Mouse (Mus musculus) embryonic facial prominence, embryonic 10.5 days (tissue): ENCODE measurements at regions not wholly inside any gene's neighbourhood (a gene's known extent, or its start where the extent isn't known, plus 50 kb on each side); places are given as distances from the start of the nearest gene placed in this dataset.

Experiments used
- DNase-seq: peaks from one replicate; pipeline ENCODE4 v3.0.0-alpha.2; 2017; ENCODE audit warnings: low spot score
- H3K27ac ChIP-seq: fragments of 300-500 bp; sonication (generic); replicated peaks from 2 replicates; pipeline ENCODE4 v1.5.1; 2016; ENCODE audit warnings: mild to moderate bottlenecking
- H3K27me3 ChIP-seq: fragments of 300-500 bp; sonication (generic); replicated peaks from 2 replicates; pipeline ENCODE4 v1.6.1; 2016; ENCODE audit warnings: low read depth, mild to moderate bottlenecking; ENCODE audit not compliant: poor library complexity, severe bottlenecking
- H3K36me3 ChIP-seq: fragments of 300-500 bp; sonication (generic); replicated peaks from 2 replicates; pipeline ENCODE4 v1.6.1; 2016; ENCODE audit warnings: mild to moderate bottlenecking, moderate library complexity
- H3K4me1 ChIP-seq: fragments of 300-500 bp; sonication (generic); 2 replicates; pipeline ENCODE4 v1.6.1; 2016
- H3K4me3 ChIP-seq: fragments of 300-500 bp; sonication (generic); 2 replicates; pipeline ENCODE4 v1.5.1; 2016; ENCODE audit warnings: mild to moderate bottlenecking, moderate library complexity
- H3K9me3 ChIP-seq: fragments of 300-500 bp; sonication (generic); 2 replicates; pipeline ENCODE4 v1.6.1; 2016; ENCODE audit warnings: mild to moderate bottlenecking
- WGBS: fragments of 180-500 bp; shearing (Covaris S2); methylation state at CpG from one replicate; pipeline ENCODE4 v1.1.7; 2016; 5-methylcytosine and 5-hydroxymethylcytosine counted together

GRCm38 (mm10) chr14:25074022-25074800 is 384.8 kb upstream of the Zmiz1 start:
- DNase-seq = no peak
- peaks cover 14% of the 10 kb centered on the region; the same call in 1 of the 2 replicates for H3K27me3 ChIP-seq
- no peaks in the 10 kb centered on the region for H3K36me3 ChIP-seq
- no peak overlapping the region for H3K27ac ChIP-seq
- 90% methylated on average over 9 of the region's 9 CpGs for WGBS
- H3K4me1 ChIP-seq = peaks cover 24% of the 10 kb centered on the region
- H3K9me3 ChIP-seq = no peaks in the 10 kb centered on the region
- no peak overlapping the region for H3K4me3 ChIP-seq

- Histone ChIP-seq H3K36me3 (no peaks in the 10 kb centered on the region), H3K27ac (no peak overlapping the region), H3K4me1 (peaks cover 20% of the 10 kb centered on the region), H3K27me3 (peaks cover 11% of the 10 kb centered on the region; the same call in 1 of the 2 replicates), H3K9me3 (no peaks in the 10 kb centered on the region), H3K4me3 (no peak overlapping the region)
- 92% methylated on average over 5 of the region's 5 CpGs for WGBS
- DNase-seq = no peak
These were observed 384.1 kb upstream of the Zmiz1 start for GRCm38 (mm10) chr14:25074891-25075290.

- Histone ChIP-seq H3K4me3 (no peak overlapping the region), H3K27me3 (no peaks in the 10 kb centered on the region), H3K4me1 (peaks cover 9% of the 10 kb centered on the region; the same call in 1 of the 2 replicates), H3K36me3 (no peaks in the 10 kb centered on the region), H3K27ac (no peak overlapping the region), H3K9me3 (no peaks in the 10 kb centered on the region)
- WGBS = 84% methylated on average over 3 of the region's 3 CpGs
- no peak for DNase-seq
These were observed 378.6 kb upstream of the Zmiz1 start for GRCm38 (mm10) chr14:25080431-25080830.

- Histone ChIP-seq H3K27ac (no peak overlapping the region), H3K27me3 (no peaks in the 10 kb centered on the region), H3K4me1 (no peaks in the 10 kb centered on the region), H3K9me3 (no peaks in the 10 kb centered on the region), H3K4me3 (no peak overlapping the region), H3K36me3 (no peaks in the 10 kb centered on the region)
- DNase-seq = no peak
- 86% methylated on average over 4 of the region's 4 CpGs for WGBS
These were observed 375.1 kb upstream of the Zmiz1 start for GRCm38 (mm10) chr14:25083847-25084246.

- Histone ChIP-seq H3K4me1 (no peaks in the 10 kb centered on the region), H3K36me3 (no peaks in the 10 kb centered on the region), H3K9me3 (peaks cover 7% of the 10 kb centered on the region; the same call in 1 of the 2 replicates), H3K27me3 (no peaks in the 10 kb centered on the region), H3K27ac (no peak overlapping the region), H3K4me3 (no peak overlapping the region)
- no peak for DNase-seq
- WGBS = 92% methylated on average over 3 of the region's 3 CpGs
These were observed 362.2 kb upstream of the Zmiz1 start for GRCm38 (mm10) chr14:25096786-25097185.

- peak overlapping the region; percentile 77 for H3K27ac ChIP-seq
- peak; percentile 55 for DNase-seq
- peaks cover 41% of the 10 kb centered on the region for H3K4me1 ChIP-seq
- no peaks in the 10 kb centered on the region for H3K27me3 ChIP-seq
- WGBS = 59% methylated on average over 10 of the region's 10 CpGs
- H3K4me3 ChIP-seq = no peak overlapping the region
- no peaks in the 10 kb centered on the region for H3K9me3 ChIP-seq
- H3K36me3 ChIP-seq = no peaks in the 10 kb centered on the region
These were observed 353.6 kb upstream of the Zmiz1 start for GRCm38 (mm10) chr14:25105391-25105790.

- Histone ChIP-seq H3K4me1 (peaks cover 47% of the 10 kb centered on the region), H3K4me3 (no peak overlapping the region), H3K27ac (peak overlapping the region; percentile 77; the same call in 1 of the 2 replicates), H3K36me3 (no peaks in the 10 kb centered on the region), H3K27me3 (no peaks in the 10 kb centered on the region), H3K9me3 (no peaks in the 10 kb centered on the region)
- 96% methylated on average over 2 of the region's 2 CpGs for WGBS
- DNase-seq = no peak
These were observed 352.5 kb upstream of the Zmiz1 start for GRCm38 (mm10) chr14:25106451-25106850.

- Histone ChIP-seq H3K36me3 (no peaks in the 10 kb centered on the region), H3K27me3 (no peaks in the 10 kb centered on the region), H3K9me3 (no peaks in the 10 kb centered on the region), H3K4me1 (peaks cover 54% of the 10 kb centered on the region), H3K27ac (peak overlapping the region; percentile 93), H3K4me3 (peak overlapping the region; percentile 42)
- WGBS = 21% methylated on average over 17 of the region's 17 CpGs
- DNase-seq = peak; percentile 75
These were observed 350.8 kb upstream of the Zmiz1 start for GRCm38 (mm10) chr14:25108101-25108652.

GRCm38 (mm10) chr14:25108701-25109290 is 350.2 kb upstream of the Zmiz1 start:
- H3K36me3 ChIP-seq = no peaks in the 10 kb centered on the region
- no peaks in the 10 kb centered on the region for H3K9me3 ChIP-seq
- 2% methylated on average over 8 of the region's 8 CpGs for WGBS
- DNase-seq = peak; percentile 91
- H3K27me3 ChIP-seq = no peaks in the 10 kb centered on the region
- H3K27ac ChIP-seq = peak overlapping the region; percentile 93
- H3K4me3 ChIP-seq = peak overlapping the region; percentile 42
- H3K4me1 ChIP-seq = peaks cover 57% of the 10 kb centered on the region

GRCm38 (mm10) chr14:25109691-25110090 is 349.3 kb upstream of the Zmiz1 start:
- Histone ChIP-seq H3K27ac (peak overlapping the region; percentile 93), H3K9me3 (no peaks in the 10 kb centered on the region), H3K27me3 (no peaks in the 10 kb centered on the region), H3K36me3 (no peaks in the 10 kb centered on the region), H3K4me1 (peaks cover 57% of the 10 kb centered on the region), H3K4me3 (no peak overlapping the region)
- 42% methylated on average over 1 of the region's 1 CpGs for WGBS
- DNase-seq = no peak

- no peak for DNase-seq
- Histone ChIP-seq H3K27ac (peak overlapping the region; percentile 51; the same call in 1 of the 2 replicates), H3K27me3 (no peaks in the 10 kb centered on the region), H3K4me3 (no peak overlapping the region), H3K9me3 (no peaks in the 10 kb centered on the region), H3K4me1 (peaks cover 49% of the 10 kb centered on the region), H3K36me3 (no peaks in the 10 kb centered on the region)
- 85% methylated on average over 10 of the region's 10 CpGs for WGBS
These were observed 346.2 kb upstream of the Zmiz1 start for GRCm38 (mm10) chr14:25112832-25113231.

GRCm38 (mm10) chr14:25113326-25113725 is 345.7 kb upstream of the Zmiz1 start:
- DNase-seq = no peak
- Histone ChIP-seq H3K27ac (0 out of 2 replicates have a peak overlapping the region, but pooled peaks have one; percentile 51), H3K27me3 (no peaks in the 10 kb centered on the region), H3K4me1 (peaks cover 44% of the 10 kb centered on the region), H3K36me3 (no peaks in the 10 kb centered on the region), H3K4me3 (no peak overlapping the region), H3K9me3 (no peaks in the 10 kb centered on the region)
- 80% methylated on average over 2 of the region's 2 CpGs for WGBS

- Histone ChIP-seq H3K27ac (no peak overlapping the region), H3K4me3 (no peak overlapping the region), H3K27me3 (no peaks in the 10 kb centered on the region), H3K9me3 (no peaks in the 10 kb centered on the region), H3K36me3 (no peaks in the 10 kb centered on the region), H3K4me1 (peaks cover 29% of the 10 kb centered on the region)
- WGBS = 52% methylated on average over 4 of the region's 4 CpGs
- peak; percentile 66 for DNase-seq
These were observed 342.6 kb upstream of the Zmiz1 start for GRCm38 (mm10) chr14:25116424-25116823.
